7 mouse cellular contexts compared by ENCODE assay signal in genomic region chr10:127178286-127179027, GRCm38 (mm10). TPM values are rescaled to one million over a fixed set of nuclear protein-coding genes. Genes with fewer than 3 reads are reported as not detected.
DNase-seq lines count a peak whose midpoint lies in the region; ATAC-seq and TF ChIP-seq lines count a peak whose summit lies in the region.

No protein-coding gene starts in this region.

- H3K9ac ChIP-seq in embryonic facial prominence, embryonic 14.5 days (ENCODE audit: low read depth, low read length) = 0 out of 2 replicates have a peak overlapping the region, but pooled peaks have one; percentile 38
- no peak overlapping the region for H3K9ac ChIP-seq in midbrain, embryonic 13.5 days (replicated peaks)

- peak overlapping the region; percentile 61 for H3K4me2 ChIP-seq in embryonic facial prominence, embryonic 14.5 days (ENCODE audit: low read depth, low read length)
- peak overlapping the region; percentile 45 for H3K4me2 ChIP-seq in midbrain, embryonic 13.5 days (replicated peaks)

- TF ChIP-seq CTCF in left cerebral cortex, adult 2 months (IDR thresholded peaks at IDR 0.05) = no peak

- peaks cover 7% of the 10 kb centered on the region; the same call in 1 of the 2 replicates for H3K4me1 ChIP-seq in embryonic facial prominence, embryonic 14.5 days (ENCODE audit: control insufficient read depth, insufficient read depth, low read length)
- H3K4me1 ChIP-seq in midbrain, embryonic 13.5 days (replicated peaks) = peaks cover 27% of the 10 kb centered on the region

- H3K27ac ChIP-seq in left cerebral cortex, adult 2 months = no peak overlapping the region
- H3K27ac ChIP-seq in embryonic facial prominence, embryonic 14.5 days (replicated peaks; ENCODE audit: low read depth, low read length) = no peak overlapping the region
- H3K27ac ChIP-seq in midbrain, embryonic 13.5 days = no peak overlapping the region

- peaks cover 51% of the 10 kb centered on the region for H3K27me3 ChIP-seq in embryonic facial prominence, embryonic 14.5 days (replicated peaks; ENCODE audit: control insufficient read depth, insufficient read depth, low read length)
- peaks cover 72% of the 10 kb centered on the region for H3K27me3 ChIP-seq in midbrain, embryonic 13.5 days

- no peak for ATAC-seq in embryonic facial prominence, embryonic 14.5 days (ENCODE audit: low read depth)
- no peak for ATAC-seq in midbrain, embryonic 13.5 days
- no peak for ATAC-seq in frontal cortex, adult (ENCODE audit: low TSS enrichment)

- intact Hi-C loops in left cerebral cortex, adult 2 months (cut with DNase I) = no loop called here

- WGBS in embryonic facial prominence, embryonic 14.5 days = 5% methylated on average over 36 of the region's 41 CpGs
- WGBS in midbrain, embryonic 13.5 days = 4% methylated on average over 41 of the region's 41 CpGs

- peak overlapping the region; percentile 39 for H3K4me3 ChIP-seq in left cerebral cortex, adult 2 months
- H3K4me3 ChIP-seq in embryonic facial prominence, embryonic 14.5 days (ENCODE audit: low read depth, low read length) = peak overlapping the region; percentile 32
- peak overlapping the region; percentile 25 for H3K4me3 ChIP-seq in midbrain, embryonic 13.5 days (replicated peaks)

- DNase-seq in left cerebral cortex, adult 2 months (ENCODE audit: extremely low spot score in 1 of 2, low spot score in 2 of 2) = peak; percentile 13 to 20
- no peak for DNase-seq in left cerebral cortex, adult 9 months (ENCODE audit: low spot score in 2 of 2)
- no peak for DNase-seq in embryonic facial prominence, embryonic 14.5 days (ENCODE audit: low spot score)
- DNase-seq in induced T-regulatory cell, adult 2 months (ENCODE audit: low read depth) = peak; percentile 55
- DNase-seq in adipocyte (ENCODE audit: low spot score) = no peak

- peaks cover 15% of the 10 kb centered on the region for H3K36me3 ChIP-seq in embryonic facial prominence, embryonic 14.5 days (ENCODE audit: control insufficient read depth, insufficient read depth, low read length)
- 0 out of 2 replicates have a peak, but pooled peaks cover 3% of the 10 kb centered on the region for H3K36me3 ChIP-seq in midbrain, embryonic 13.5 days

- H3K9me3 ChIP-seq in embryonic facial prominence, embryonic 14.5 days (ENCODE audit: control insufficient read depth, low read length) = no peaks in the 10 kb centered on the region
- no peaks in the 10 kb centered on the region for H3K9me3 ChIP-seq in midbrain, embryonic 13.5 days

RNA-seq across cellular contexts. Expression of gene Slc26a10, which starts 2.0 kb away (rescaled TPM):
- total RNA-seq in left cerebral cortex, adult 2 months (2021) = 1 to 10 TPM; 3.8 TPM
- polyA plus RNA-seq in embryonic facial prominence, embryonic 14.5 days (2014; fragmentation: Nextera tagmentation; extraction: Ambion mirVana) = 0.86 and 1.7 TPM in 2 replicates
- polyA plus RNA-seq in midbrain, embryonic 13.5 days (2015; fragmentation: Nextera tagmentation; extraction: Ambion mirVana) = 0.86 and 1.0 TPM in 2 replicates

RNA-seq across cellular contexts. Expression of gene Arhgef25, which starts 11.4 kb away (rescaled TPM):
- 100 to 1,000 TPM; 198 to 208 TPM for total RNA-seq in left cerebral cortex, adult 2 months (2021)
- polyA plus RNA-seq in embryonic facial prominence, embryonic 14.5 days (2014; fragmentation: Nextera tagmentation; extraction: Ambion mirVana) = 76.7 and 87.7 TPM in 2 replicates
- polyA plus RNA-seq in midbrain, embryonic 13.5 days (2015; fragmentation: Nextera tagmentation; extraction: Ambion mirVana) = 20.2 and 24.5 TPM in 2 replicates

RNA-seq across cellular contexts. Expression of gene B4galnt1, which starts 13.4 kb away (rescaled TPM):
- total RNA-seq in left cerebral cortex, adult 2 months (2021) = 100 to 1,000 TPM; 122 to 125 TPM
- polyA plus RNA-seq in embryonic facial prominence, embryonic 14.5 days (2014; fragmentation: Nextera tagmentation; extraction: Ambion mirVana) = 9.0 and 9.8 TPM in 2 replicates
- 28.8 and 30.2 TPM in 2 replicates for polyA plus RNA-seq in midbrain, embryonic 13.5 days (2015; fragmentation: Nextera tagmentation; extraction: Ambion mirVana)

RNA-seq across cellular contexts. Expression of gene Dtx3, which starts 17.1 kb away (rescaled TPM):
- total RNA-seq in left cerebral cortex, adult 2 months (2021) = 100 to 1,000 TPM; 207 to 223 TPM
- 112 and 120 TPM in 2 replicates for polyA plus RNA-seq in embryonic facial prominence, embryonic 14.5 days (2014; fragmentation: Nextera tagmentation; extraction: Ambion mirVana)
- polyA plus RNA-seq in midbrain, embryonic 13.5 days (2015; fragmentation: Nextera tagmentation; extraction: Ambion mirVana) = 195 and 234 TPM in 2 replicates

RNA-seq across cellular contexts. Expression of gene Pip4k2c, which starts 32.9 kb away (rescaled TPM):
- 100 to 1,000 TPM; 113 to 115 TPM for total RNA-seq in left cerebral cortex, adult 2 months (2021)
- 19.3 and 20.7 TPM in 2 replicates for polyA plus RNA-seq in embryonic facial prominence, embryonic 14.5 days (2014; fragmentation: Nextera tagmentation; extraction: Ambion mirVana)
- 16.9 and 17.3 TPM in 2 replicates for polyA plus RNA-seq in midbrain, embryonic 13.5 days (2015; fragmentation: Nextera tagmentation; extraction: Ambion mirVana)

Comparison
In these comparisons a context has a peak if more than half of its experiments do, and no peak if none do; other contexts are left out.
1. DNase-seq: peak in left cerebral cortex, adult 2 months (2 of 2) and induced T-regulatory cell, adult 2 months (single experiment); none in left cerebral cortex, adult 9 months (0 of 2), embryonic facial prominence, embryonic 14.5 days (single experiment) and adipocyte (single experiment).
2. Peak in every context shown above with its lines, with median percentiles within 50 percentile points of each other: H3K4me3 ChIP-seq.